Mouse (Mus musculus): ENCODE data around the gene Vnn3.
A peak's percentile ranks its signal among the peaks of the same experiment; 100 is the strongest.

The Vnn3 gene

GRCm38 (mm10) chr10:23851228-23851912 lies at the start of gene Vnn3:
TSS of gene Vnn3 (plus strand) at chr10:23851462.
- no peak for DNase-seq

DNA sequence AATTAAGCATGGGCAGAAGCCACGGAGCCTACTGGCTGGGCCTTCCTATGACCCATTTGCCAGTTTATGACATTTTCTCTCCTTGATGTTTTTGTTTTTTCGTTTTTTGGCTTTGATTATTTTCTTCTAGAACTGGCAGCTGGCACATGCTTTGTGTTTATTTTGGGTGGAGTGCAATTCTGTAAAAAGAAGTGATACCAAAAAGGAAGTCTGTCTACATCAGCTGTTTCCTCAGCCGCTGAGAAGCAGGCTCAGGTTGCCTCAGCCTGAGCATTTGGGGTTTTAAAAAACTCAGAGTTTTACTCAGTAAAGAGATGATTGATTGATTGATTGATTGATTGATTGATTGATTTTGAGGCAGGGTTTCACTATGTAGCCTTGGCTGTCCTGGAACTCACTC lies 48.4 kb upstream of the Vnn3 start:
- DNase-seq, result no peak

DNA sequence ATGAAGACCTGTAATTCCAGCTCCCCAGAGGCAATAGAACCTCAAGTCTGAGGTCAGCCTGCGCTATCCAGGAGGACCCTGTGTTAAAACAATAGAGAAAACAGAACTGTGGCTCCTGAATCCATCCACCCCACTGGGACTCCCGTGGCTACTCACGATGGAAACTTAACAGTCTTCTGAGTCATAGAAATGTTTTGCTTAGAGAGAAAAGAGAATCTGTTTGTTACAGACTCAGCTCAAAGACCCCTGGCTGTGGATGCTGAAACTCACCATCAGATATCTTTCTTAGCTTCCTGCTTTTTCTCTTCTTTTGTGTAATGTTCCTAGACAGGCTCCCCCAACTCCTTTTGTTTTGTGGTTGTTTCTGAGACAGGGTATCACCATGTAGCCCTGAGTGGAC lies 46.6 kb upstream of the Vnn3 start:
- DNase-seq, result no peak

GRCm38 (mm10) chr10:23806201-23806600 lies 45.1 kb upstream of the Vnn3 start:
- no peak for DNase-seq

DNA sequence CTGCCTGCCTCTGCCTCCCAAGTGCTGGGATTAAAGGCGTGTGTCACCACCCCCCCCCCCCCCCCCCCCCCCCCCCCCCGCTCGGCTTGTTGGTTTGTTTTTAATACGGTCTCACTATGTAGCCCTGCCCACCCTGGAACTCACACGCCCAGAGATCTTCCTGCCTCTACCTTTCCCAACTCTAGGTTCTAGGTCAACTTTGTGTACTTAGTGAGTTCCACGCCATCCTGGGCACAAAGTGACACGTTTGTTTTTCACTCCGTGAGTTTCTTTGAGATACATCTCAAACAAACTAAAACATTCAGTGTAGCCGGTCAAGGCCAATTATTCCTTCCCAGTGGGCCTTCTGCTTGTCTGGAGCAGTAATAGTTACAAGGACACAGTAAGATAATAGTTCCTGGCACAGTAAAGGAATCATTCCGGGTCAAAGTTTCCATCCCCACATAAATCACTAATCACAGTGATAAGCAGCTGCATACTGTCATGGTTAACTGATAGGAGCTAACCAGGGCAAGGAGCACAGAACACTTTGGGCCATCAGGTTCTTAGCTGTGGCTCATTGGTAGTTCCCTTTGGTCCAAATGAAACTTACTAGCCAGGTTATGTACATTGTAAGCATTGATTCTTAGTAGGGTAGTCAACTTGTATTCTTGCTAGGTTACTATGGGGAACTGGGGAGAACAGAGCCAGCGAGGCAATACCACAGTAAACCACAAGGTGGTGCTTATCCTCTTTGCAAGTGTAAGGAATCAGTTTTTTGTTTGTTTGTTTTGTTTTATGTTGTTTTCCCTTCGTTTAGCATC lies 39.4 kb upstream of the Vnn3 start:
- peak; percentile 77 for DNase-seq

DNA sequence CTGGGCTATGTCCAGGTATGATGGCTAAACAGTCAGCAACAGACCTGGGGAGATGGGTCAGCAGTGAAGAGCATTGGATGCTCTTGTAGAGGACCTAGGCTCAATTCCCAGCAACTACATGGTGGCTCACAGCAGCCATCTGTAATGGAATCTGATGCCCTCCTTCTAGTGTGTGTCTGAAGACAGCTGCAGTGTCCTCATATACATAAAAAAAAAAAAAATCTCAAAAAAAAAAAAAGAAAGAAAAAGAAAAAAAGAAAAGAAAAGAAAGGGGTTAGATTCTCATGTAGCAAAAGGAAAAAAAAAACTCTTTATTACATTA lies 38.9 kb upstream of the Vnn3 start:
- no peak for DNase-seq

DNA sequence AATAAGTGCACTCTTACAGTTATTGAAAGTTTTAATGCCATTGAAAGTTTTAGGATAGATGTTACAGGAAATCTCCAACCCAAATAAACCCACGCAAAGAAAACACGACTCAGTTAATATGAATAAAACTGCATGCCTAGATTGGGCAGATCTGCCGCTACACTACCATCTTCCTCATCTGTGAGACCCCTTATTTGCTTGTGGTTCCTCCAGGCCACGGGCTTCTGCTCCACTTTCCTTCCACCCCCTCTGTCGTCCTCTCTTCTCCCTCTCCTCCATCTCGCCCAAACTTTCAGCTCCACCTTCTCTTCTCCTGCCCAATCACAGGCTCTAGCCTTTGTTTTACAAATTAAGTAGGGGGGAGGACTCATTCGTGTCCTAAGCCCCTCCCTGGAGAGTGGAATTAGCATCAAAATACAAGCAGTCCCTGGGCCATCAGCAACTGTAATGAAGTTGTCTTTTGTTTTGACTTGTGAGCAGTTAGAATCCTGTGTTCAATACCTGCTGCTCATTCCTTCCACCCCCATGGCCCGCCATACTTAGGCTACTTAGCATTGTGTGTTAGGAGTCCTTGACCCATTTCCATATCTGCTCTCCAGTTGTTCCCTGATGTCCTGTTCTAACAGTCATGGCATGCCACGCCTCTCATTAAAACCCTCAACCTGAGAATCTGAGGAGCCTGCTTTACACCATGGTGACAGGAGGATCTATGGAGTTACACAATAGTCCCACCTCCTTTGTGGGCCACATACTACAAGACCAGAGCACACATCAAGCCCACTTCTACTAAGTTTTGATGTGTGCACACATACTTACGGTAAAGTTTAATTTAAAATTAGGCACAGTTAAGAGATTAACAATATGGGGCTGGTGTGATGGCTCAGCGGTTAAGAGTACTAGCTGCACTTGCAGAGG lies 38.2 kb upstream of the Vnn3 start:
- DNase-seq, result no peak

DNA sequence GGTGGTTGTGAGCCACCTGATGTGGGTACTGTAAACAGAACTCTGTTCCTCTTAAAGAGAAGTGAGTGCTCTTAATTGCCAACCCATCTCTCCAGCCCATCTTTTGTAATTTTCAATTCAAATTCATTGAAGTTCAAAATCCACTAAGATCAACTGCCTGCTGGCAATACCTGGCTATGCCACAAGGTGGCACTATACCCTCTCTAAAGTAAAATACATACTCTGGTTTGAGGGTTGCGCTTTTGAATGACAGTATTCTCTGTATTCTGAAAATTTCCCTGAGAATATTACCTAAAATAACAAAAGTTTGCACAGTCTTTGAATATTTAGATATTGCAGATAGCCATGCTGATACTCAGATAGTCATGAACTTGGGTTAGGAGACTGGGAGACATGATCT lies 36.1 kb upstream of the Vnn3 start:
- peak; percentile 78 for DNase-seq

GRCm38 (mm10) chr10:23816241-23816640 lies 35.0 kb upstream of the Vnn3 start:
- DNase-seq, result no peak

GRCm38 (mm10) chr10:23826516-23826915 lies 24.7 kb upstream of the Vnn3 start:
- no peak for DNase-seq

- DNase-seq, result peak; percentile 31
Observed at GRCm38 (mm10) chr10:23836003-23836964, 15.0 kb upstream of the Vnn3 start.

GRCm38 (mm10) chr10:23837115-23837514 lies 14.1 kb upstream of the Vnn3 start:
- no peak for DNase-seq

- no peak for DNase-seq
Observed at GRCm38 (mm10) chr10:23838910-23839309, 12.4 kb upstream of the Vnn3 start.

- no peak for DNase-seq
Observed at GRCm38 (mm10) chr10:23839368-23839767, 11.9 kb upstream of the Vnn3 start.

DNA sequence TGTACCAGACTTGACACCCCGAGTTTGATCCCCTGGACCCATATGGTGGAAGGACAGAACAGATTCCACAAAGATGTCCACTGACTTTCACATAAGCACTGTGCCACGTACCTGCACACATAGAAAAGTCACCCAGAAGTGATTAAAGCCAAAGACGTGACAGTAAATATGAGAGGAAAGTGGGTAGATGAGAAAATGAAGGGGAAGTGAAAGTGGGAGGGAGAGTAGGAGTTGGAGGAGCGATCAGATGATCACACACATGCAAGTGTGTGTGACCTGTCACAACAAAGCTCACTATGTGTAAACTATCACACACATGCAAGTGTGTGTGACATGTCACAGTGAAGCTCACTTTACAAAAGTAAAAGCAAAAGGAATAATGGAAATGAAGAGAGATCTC lies 10.8 kb upstream of the Vnn3 start:
- DNase-seq, result no peak

DNA sequence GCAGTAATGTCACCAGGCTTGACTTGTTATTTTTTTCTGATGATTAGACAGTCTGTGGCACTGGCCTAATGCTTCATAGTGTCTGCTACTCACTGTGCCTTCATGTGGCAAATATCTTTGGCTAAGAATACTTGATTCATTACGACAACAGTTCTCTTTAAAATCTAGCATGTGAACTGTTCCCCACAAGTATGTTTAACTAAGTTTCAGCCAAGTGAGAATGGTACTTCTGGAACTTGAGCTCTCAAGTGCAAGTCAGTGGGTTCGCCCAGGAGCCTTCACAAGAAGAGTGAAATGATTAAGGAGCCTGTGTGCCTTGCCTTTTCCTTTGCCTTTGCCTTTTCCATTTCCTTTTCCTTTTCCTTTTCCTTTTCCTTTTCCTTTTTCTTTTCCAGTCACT lies 834 bp downstream of the Vnn3 start:
- DNase-seq, result no peak

- no peak for DNase-seq
Observed at GRCm38 (mm10) chr10:23864362-23865312, 13.4 kb downstream of the Vnn3 start.

- DNase-seq, result peak; percentile 47
Observed at GRCm38 (mm10) chr10:23880695-23881094, 29.4 kb downstream of the Vnn3 start.

DNA sequence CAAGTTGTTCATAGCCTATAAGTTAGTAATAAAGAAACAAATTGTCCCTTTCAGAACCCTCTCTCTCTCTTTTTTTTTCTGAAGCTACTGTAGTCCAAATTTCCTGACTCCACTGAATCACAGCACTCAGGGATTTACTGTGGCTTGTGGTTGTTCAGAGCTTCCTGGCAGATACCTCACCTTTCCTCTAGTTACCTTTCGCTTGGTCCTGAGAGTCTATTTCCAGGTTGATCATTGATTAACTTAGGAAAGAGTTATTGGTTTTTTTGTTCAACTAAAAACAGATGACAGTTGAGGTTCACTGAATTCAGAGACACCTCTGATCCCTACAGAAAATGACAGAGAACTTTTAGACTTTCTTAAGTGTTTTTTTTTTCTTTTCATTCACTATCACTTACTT lies 33.6 kb downstream of the Vnn3 start:
- no peak for DNase-seq

GRCm38 (mm10) chr10:23886060-23886459 lies 34.8 kb downstream of the Vnn3 start:
- no peak for DNase-seq

GRCm38 (mm10) chr10:23892987-23893386 lies 41.7 kb downstream of the Vnn3 start:
- no peak for DNase-seq
